Mouse (Mus musculus) heart, embryonic 15.5 days (tissue): ENCODE results near the gene Anp32e. TPM values are rescaled to one million over a fixed set of nuclear protein-coding genes. Genes with fewer than 3 reads are reported as not detected.
A peak's percentile ranks its signal among the peaks of the same experiment; 100 is the strongest.

Experiments used
- ATAC-seq: fragments of 200-750 bp; cut with Nextera tagmentation; replicated peaks from 2 replicates; pipeline ENCODE4 v1.8.0; 2017; ENCODE audit warnings: low read depth, moderate TSS enrichment; ENCODE audit not compliant: insufficient number of reproducible peaks, insufficient read depth, low FRiP score
- H3K27ac ChIP-seq: fragments of 300-500 bp; sonication (generic); 2 replicates; pipeline ENCODE4 v1.5.1; 2015; ENCODE audit warnings: mild to moderate bottlenecking, inconsistent platforms
- H3K27me3 ChIP-seq: fragments of 300-500 bp; sonication (generic); 2 replicates; pipeline ENCODE4 v1.6.1; 2015; ENCODE audit warnings: inconsistent platforms
- H3K36me3 ChIP-seq: fragments of 300-500 bp; sonication (generic); 2 replicates; pipeline ENCODE4 v1.6.1; 2015; ENCODE audit warnings: mild to moderate bottlenecking, inconsistent platforms
- H3K4me1 ChIP-seq: fragments of 300-500 bp; sonication (generic); replicated peaks from 2 replicates; pipeline ENCODE4 v1.6.1; 2015; ENCODE audit warnings: inconsistent platforms
- H3K4me2 ChIP-seq: fragments of 300-500 bp; sonication (generic); 2 replicates; pipeline ENCODE4 v1.6.1; 2015; ENCODE audit warnings: inconsistent platforms, mild to moderate bottlenecking, moderate library complexity
- H3K4me3 ChIP-seq: fragments of 300-500 bp; sonication (generic); 2 replicates; pipeline ENCODE4 v1.5.1; 2015; ENCODE audit warnings: mild to moderate bottlenecking, inconsistent platforms
- H3K9ac ChIP-seq: fragments of 300-500 bp; sonication (generic); 2 replicates; pipeline ENCODE4 v1.6.1; 2015; ENCODE audit warnings: mild to moderate bottlenecking, inconsistent platforms
- H3K9me3 ChIP-seq: fragments of 300-500 bp; sonication (generic); replicated peaks from 2 replicates; pipeline ENCODE4 v1.6.1; 2016; ENCODE audit warnings: inconsistent platforms
- WGBS: fragments of 180-500 bp; shearing (Covaris S2); methylation state at CpG from one replicate; pipeline ENCODE4 v1.1.7; 2015; ENCODE audit warnings: mixed read lengths; 5-methylcytosine and 5-hydroxymethylcytosine counted together
- polyA plus RNA-seq: library from polyadenylated mRNA; unstranded; fragments of >200 nt; fragmentation: Nextera tagmentation; extraction: Ambion mirVana; gene quantifications from 2 replicates; pipeline ENCODE4 v1.2.1, GENCODE M21; 2015

The Anp32e gene
- polyA plus RNA-seq, 1 experiment from 2014 or later, result 187 TPM

- WGBS, result 16% methylated on average over 4 of the region's 5 CpGs
- H3K4me1 ChIP-seq, result peaks cover 66% of the 10 kb centered on the region
Observed at GRCm38 (mm10) chr3:95992990-95993603, 64.1 kb downstream of the Anp32e start.

GRCm38 (mm10) chr3:95993881-95994280, 64.8 kb downstream of the Anp32e start:
- Histone ChIP-seq H3K4me2 (peak overlapping the region; percentile 64), H3K27ac (peak overlapping the region; percentile 98), H3K36me3 (peaks cover 33% of the 10 kb centered on the region), H3K4me1 (peaks cover 64% of the 10 kb centered on the region), H3K9ac (peak overlapping the region; percentile 73), H3K4me3 (peak overlapping the region; percentile 71), H3K27me3 (no peaks in the 10 kb centered on the region), H3K9me3 (no peaks in the 10 kb centered on the region)
- ATAC-seq, result peak; percentile 40; the same call in 1 of the 2 replicates
- WGBS, result 7% methylated on average over 4 of the region's 4 CpGs

More at GRCm38 (mm10) chr3:95992990-95993603, 64.1 kb downstream of the Anp32e start:
- Histone ChIP-seq H3K27ac (peak overlapping the region; percentile 98), H3K27me3 (no peaks in the 10 kb centered on the region), H3K36me3 (peaks cover 41% of the 10 kb centered on the region), H3K4me2 (peak overlapping the region; percentile 64), H3K4me3 (peak overlapping the region; percentile 71), H3K9ac (peak overlapping the region; percentile 73), H3K9me3 (no peaks in the 10 kb centered on the region)
- ATAC-seq, result no peak; the same call in 1 of the 2 replicates

GRCm38 (mm10) chr3:95994381-95994846, 65.4 kb downstream of the Anp32e start:
- peak overlapping the region; percentile 71 for H3K4me3 ChIP-seq
- peaks cover 62% of the 10 kb centered on the region for H3K4me1 ChIP-seq
- peak overlapping the region; percentile 98 for H3K27ac ChIP-seq
- H3K9ac ChIP-seq, result peak overlapping the region; percentile 73
- no peak for ATAC-seq
- peak overlapping the region; percentile 64 for H3K4me2 ChIP-seq
- H3K36me3 ChIP-seq, result peaks cover 28% of the 10 kb centered on the region
- no peaks in the 10 kb centered on the region for H3K27me3 ChIP-seq
- 6% methylated on average over 6 of the region's 6 CpGs for WGBS
- no peaks in the 10 kb centered on the region for H3K9me3 ChIP-seq

- WGBS, result 1% methylated on average over 41 of the region's 51 CpGs
- peak overlapping the region; percentile 64 for H3K4me2 ChIP-seq
- H3K27me3 ChIP-seq, result no peaks in the 10 kb centered on the region
- peak overlapping the region; percentile 71 for H3K4me3 ChIP-seq
- peak overlapping the region; percentile 73 for H3K9ac ChIP-seq
- peak overlapping the region; percentile 98 for H3K27ac ChIP-seq
- H3K9me3 ChIP-seq, result no peaks in the 10 kb centered on the region
- peaks cover 20% of the 10 kb centered on the region for H3K36me3 ChIP-seq
- peak; percentile 32 for ATAC-seq
- H3K4me1 ChIP-seq, result peaks cover 66% of the 10 kb centered on the region
Observed at GRCm38 (mm10) chr3:95994975-95995801, 66.1 kb downstream of the Anp32e start.

- peak within 1 kb of the TSS; percentile 71 for H3K4me3 ChIP-seq
- H3K9me3 ChIP-seq, result no peaks in the 10 kb centered on the region
- H3K27me3 ChIP-seq, result no peaks in the 10 kb centered on the region
- H3K4me2 ChIP-seq, result peak within 1 kb of the TSS; percentile 64
- H3K27ac ChIP-seq, result peak within 1 kb of the TSS; percentile 98
- H3K36me3 ChIP-seq, result peaks cover 13% of the 10 kb centered on the region
- under 1% methylated on average over 49 of the region's 84 CpGs for WGBS
- H3K4me1 ChIP-seq, result peaks cover 66% of the 10 kb centered on the region
- H3K9ac ChIP-seq, result peak within 1 kb of the TSS; percentile 73
- ATAC-seq, result peak; percentile 40
Observed at GRCm38 (mm10) chr3:95995802-95996428, 66.9 kb downstream of the Anp32e start, which contains the start of gene Plekho1. Gene Plekho1, minus strand, starts transcription at chr3:95996001.

GRCm38 (mm10) chr3:95996451-95997073, 67.5 kb downstream of the Anp32e start:
- WGBS, result 6% methylated on average over 6 of the region's 6 CpGs
- Histone ChIP-seq H3K9ac (peak overlapping the region; percentile 73), H3K4me1 (peaks cover 66% of the 10 kb centered on the region), H3K27ac (peak overlapping the region; percentile 98), H3K4me3 (peak overlapping the region; percentile 71), H3K27me3 (no peaks in the 10 kb centered on the region), H3K4me2 (peak overlapping the region; percentile 64), H3K36me3 (peaks cover 8% of the 10 kb centered on the region), H3K9me3 (no peaks in the 10 kb centered on the region)
- ATAC-seq, result no peak

Other genes with a start within 250 kb of the Anp32e start
- 6.9 and 10.6 TPM in 2 replicates for gene Adamtsl4, start 241.3 kb upstream of the Anp32e start, polyA plus RNA-seq
- gene Ecm1, start 189.7 kb upstream of the Anp32e start, polyA plus RNA-seq, result 56.3 and 60.6 TPM in 2 replicates
- 31.3 and 42.4 TPM in 2 replicates for gene Tars2, start 169.0 kb upstream of the Anp32e start, polyA plus RNA-seq
- 17.6 and 19.6 TPM in 2 replicates for gene Rprd2, start 110.4 kb upstream of the Anp32e start, polyA plus RNA-seq
- 27.5 and 31.0 TPM in 2 replicates for gene Prpf3, start 73.4 kb upstream of the Anp32e start, polyA plus RNA-seq
- gene Mrps21, start 57.7 kb upstream of the Anp32e start, polyA plus RNA-seq, result 323 and 434 TPM in 2 replicates
- 3.6 and 4.7 TPM in 2 replicates for gene Ciart, start 47.0 kb upstream of the Anp32e start, polyA plus RNA-seq
- gene BC028528, start 37.2 kb upstream of the Anp32e start, polyA plus RNA-seq, result 38.4 and 43.5 TPM in 2 replicates
- gene Aph1a, start 35.3 kb upstream of the Anp32e start, polyA plus RNA-seq, result 33.3 and 35.8 TPM in 2 replicates
- 46.9 and 55.7 TPM in 2 replicates for gene Car14, start 24.6 kb upstream of the Anp32e start, polyA plus RNA-seq
- 64.3 and 69.6 TPM in 2 replicates for gene Plekho1, start 66.8 kb downstream of the Anp32e start, polyA plus RNA-seq
- gene Vps45, start 129.2 kb downstream of the Anp32e start, polyA plus RNA-seq, result 38.3 and 40.2 TPM in 2 replicates
- gene Otud7b, start 175.3 kb downstream of the Anp32e start, polyA plus RNA-seq, result 20.1 and 24.5 TPM in 2 replicates
- 8.5 and 11.2 TPM in 2 replicates for gene Mtmr11, start 232.8 kb downstream of the Anp32e start, polyA plus RNA-seq
- 71.2 and 96.8 TPM in 2 replicates for gene Sf3b4, start 243.1 kb downstream of the Anp32e start, polyA plus RNA-seq